Mouse (Mus musculus) heart, embryonic 11.5 days (tissue): ENCODE measurements at regions not wholly inside any gene's neighbourhood (a gene's known extent, or its start where the extent isn't known, plus 50 kb on each side); places are given as distances from the start of the nearest gene placed in this dataset.

Experiments
- ATAC-seq: fragments of 200-750 bp; cut with Nextera tagmentation; replicated peaks from 2 replicates; pipeline ENCODE4 v1.8.0; 2017; ENCODE audit warnings: moderate library complexity; ENCODE audit not compliant: insufficient number of reproducible peaks, low FRiP score, low TSS enrichment
- H3K27ac ChIP-seq: fragments of 300-500 bp; sonication (generic); 2 replicates; pipeline ENCODE4 v1.5.1; 2014; ENCODE audit warnings: mild to moderate bottlenecking, low read depth, low read length
- H3K27me3 ChIP-seq: fragments of 300-500 bp; sonication (generic); 2 replicates; pipeline ENCODE4 v1.6.1; 2014; ENCODE audit warnings: mild to moderate bottlenecking, low read length, mixed read lengths; ENCODE audit not compliant: control insufficient read depth, insufficient read depth
- H3K36me3 ChIP-seq: fragments of 300-500 bp; sonication (generic); 2 replicates; pipeline ENCODE4 v1.6.1; 2014; ENCODE audit warnings: mild to moderate bottlenecking, low read length, moderate library complexity, mixed read lengths; ENCODE audit not compliant: control insufficient read depth, insufficient read depth
- H3K4me1 ChIP-seq: fragments of 300-500 bp; sonication (generic); 2 replicates; pipeline ENCODE4 v1.6.1; 2014; ENCODE audit warnings: low read length; ENCODE audit not compliant: control insufficient read depth, insufficient read depth
- H3K4me2 ChIP-seq: fragments of 300-500 bp; sonication (generic); 2 replicates; pipeline ENCODE4 v1.6.1; 2014; ENCODE audit warnings: mild to moderate bottlenecking, moderate library complexity
- H3K4me3 ChIP-seq: fragments of 300-500 bp; sonication (generic); 2 replicates; pipeline ENCODE4 v1.5.1; 2014; ENCODE audit warnings: low read depth, low read length
- H3K9ac ChIP-seq: fragments of 300-500 bp; sonication (generic); 2 replicates; pipeline ENCODE4 v1.6.1; 2014; ENCODE audit warnings: mild to moderate bottlenecking, low read depth, low read length, moderate library complexity
- H3K9me3 ChIP-seq: fragments of 300-500 bp; sonication (generic); replicated peaks from 2 replicates; pipeline ENCODE4 v1.6.1; 2016; ENCODE audit warnings: low read length; ENCODE audit not compliant: control insufficient read depth
- WGBS: fragments of 180-500 bp; shearing (Covaris S2); extraction: QIAGEN DNeasy Blood & Tissue Kit; methylation state at CpG from one replicate; pipeline ENCODE4 v1.1.7; 2014; ENCODE audit not compliant: insufficient replicate concordance; 5-methylcytosine and 5-hydroxymethylcytosine counted together

DNA sequence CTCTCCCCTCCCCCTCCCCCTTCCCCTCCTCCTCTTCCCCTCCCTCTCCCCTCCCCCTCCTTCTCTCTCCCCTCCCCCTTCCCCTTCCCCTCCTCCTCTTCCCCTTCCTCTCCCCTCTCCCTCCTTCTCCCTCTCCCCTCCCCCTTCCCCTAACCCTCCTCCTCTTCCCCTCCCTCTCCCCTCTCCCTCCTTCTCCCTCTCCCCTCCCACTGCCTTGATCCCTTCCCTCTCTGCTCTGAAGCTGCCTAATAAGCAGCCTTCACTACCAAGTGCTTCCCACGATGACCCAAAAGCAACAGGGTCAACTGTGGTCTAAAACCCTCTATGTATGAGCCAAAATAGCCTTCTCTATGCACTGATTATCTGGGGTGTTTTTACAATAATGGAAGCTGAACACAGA is 96.4 kb upstream of the Noct start:
- no peak for ATAC-seq
- Histone ChIP-seq H3K4me1 (no peaks in the 10 kb centered on the region), H3K9ac (no peak overlapping the region), H3K4me2 (no peak overlapping the region), H3K36me3 (no peaks in the 10 kb centered on the region), H3K4me3 (no peak overlapping the region), H3K9me3 (no peaks in the 10 kb centered on the region), H3K27me3 (no peaks in the 10 kb centered on the region), H3K27ac (no peak overlapping the region)
- 59% methylated on average over 1 of the region's 1 CpGs for WGBS

DNA sequence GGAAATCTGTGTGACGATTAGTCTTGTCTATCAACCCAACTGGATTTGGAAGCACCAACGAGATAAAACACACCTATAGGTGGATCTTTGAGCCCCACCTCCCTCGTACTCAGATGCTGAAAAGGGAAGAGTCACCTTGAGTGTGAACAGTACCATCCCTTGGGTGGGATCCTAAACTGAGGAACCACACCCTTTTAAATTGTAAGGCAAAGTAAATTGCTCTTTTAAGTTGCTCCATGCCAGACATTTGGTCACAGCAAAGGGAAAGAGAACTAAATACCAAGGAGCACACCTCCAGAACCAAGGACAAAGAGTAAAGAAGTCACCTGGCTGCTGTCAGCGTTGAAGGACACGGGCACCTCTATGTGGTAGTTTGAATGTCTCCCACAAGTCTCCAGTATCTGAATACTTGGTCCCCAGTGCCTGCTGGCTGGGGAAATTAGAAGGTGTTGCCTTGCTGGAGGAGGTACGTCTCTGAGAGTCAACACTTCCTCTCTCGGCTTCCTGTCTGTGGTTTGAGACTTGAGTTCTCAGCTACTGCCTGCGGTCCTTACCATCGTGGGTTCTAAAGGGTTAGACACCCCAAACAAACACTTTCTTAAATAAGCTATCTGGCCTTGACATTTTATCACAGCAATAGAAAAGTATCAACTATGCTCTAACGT is 95.6 kb upstream of the Noct start:
- Histone ChIP-seq H3K9ac (no peak overlapping the region), H3K36me3 (no peaks in the 10 kb centered on the region), H3K9me3 (no peaks in the 10 kb centered on the region), H3K27me3 (no peaks in the 10 kb centered on the region), H3K4me1 (no peaks in the 10 kb centered on the region), H3K4me2 (no peak overlapping the region), H3K27ac (no peak overlapping the region), H3K4me3 (no peak overlapping the region)
- no peak for ATAC-seq
- 79% methylated on average over 10 of the region's 10 CpGs for WGBS

DNA sequence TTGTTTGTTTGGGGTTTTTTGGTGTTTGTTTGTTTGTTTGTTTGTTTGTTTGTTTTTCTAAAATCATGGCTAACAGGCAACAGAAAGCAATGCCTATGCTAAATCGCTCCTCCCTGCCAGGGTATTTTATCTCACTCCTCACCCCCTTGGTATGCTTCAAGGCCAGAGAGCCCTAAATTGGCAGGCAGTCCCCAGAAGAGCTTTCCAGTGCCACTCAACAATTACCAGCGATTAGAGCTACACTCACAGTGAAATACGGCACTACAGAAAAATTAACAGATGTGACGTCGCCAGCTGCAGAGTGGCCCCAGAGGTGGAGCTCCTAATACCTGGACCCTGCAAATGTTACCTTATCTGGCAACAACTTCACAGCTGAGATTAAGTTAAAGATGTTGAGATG is 93.5 kb upstream of the Noct start:
- H3K36me3 ChIP-seq, result no peaks in the 10 kb centered on the region
- H3K9me3 ChIP-seq, result no peaks in the 10 kb centered on the region
- H3K9ac ChIP-seq, result no peak overlapping the region
- WGBS, result 81% methylated on average over 5 of the region's 5 CpGs
- no peak overlapping the region for H3K4me3 ChIP-seq
- no peak overlapping the region for H3K4me2 ChIP-seq
- no peaks in the 10 kb centered on the region for H3K4me1 ChIP-seq
- H3K27me3 ChIP-seq, result no peaks in the 10 kb centered on the region
- no peak for ATAC-seq
- H3K27ac ChIP-seq, result no peak overlapping the region

DNA sequence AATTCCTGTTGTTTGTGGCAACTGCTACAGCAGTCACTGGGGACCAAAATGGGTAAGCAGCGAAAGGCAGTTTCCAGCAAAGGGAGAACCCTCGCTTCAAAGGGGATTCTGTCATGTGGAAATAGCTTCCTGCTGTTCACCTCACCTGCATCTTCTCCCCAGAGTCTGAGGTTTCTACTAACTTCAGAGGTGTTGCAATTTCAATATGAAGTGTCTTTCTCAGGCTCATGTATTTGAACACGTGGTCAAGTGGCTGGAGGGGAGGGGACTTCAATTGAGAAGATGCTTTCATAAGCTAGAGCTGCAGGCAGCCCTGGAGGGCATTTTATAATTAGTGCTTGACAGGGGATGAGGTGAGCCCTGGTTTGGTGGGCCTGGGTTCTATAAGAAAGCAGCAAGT is 92.9 kb upstream of the Noct start:
- no peaks in the 10 kb centered on the region for H3K9me3 ChIP-seq
- H3K4me1 ChIP-seq, result no peaks in the 10 kb centered on the region
- no peaks in the 10 kb centered on the region for H3K27me3 ChIP-seq
- no peak overlapping the region for H3K4me3 ChIP-seq
- WGBS, result 77% methylated on average over 3 of the region's 3 CpGs
- H3K4me2 ChIP-seq, result no peak overlapping the region
- no peak overlapping the region for H3K27ac ChIP-seq
- H3K9ac ChIP-seq, result no peak overlapping the region
- no peak for ATAC-seq
- no peaks in the 10 kb centered on the region for H3K36me3 ChIP-seq

DNA sequence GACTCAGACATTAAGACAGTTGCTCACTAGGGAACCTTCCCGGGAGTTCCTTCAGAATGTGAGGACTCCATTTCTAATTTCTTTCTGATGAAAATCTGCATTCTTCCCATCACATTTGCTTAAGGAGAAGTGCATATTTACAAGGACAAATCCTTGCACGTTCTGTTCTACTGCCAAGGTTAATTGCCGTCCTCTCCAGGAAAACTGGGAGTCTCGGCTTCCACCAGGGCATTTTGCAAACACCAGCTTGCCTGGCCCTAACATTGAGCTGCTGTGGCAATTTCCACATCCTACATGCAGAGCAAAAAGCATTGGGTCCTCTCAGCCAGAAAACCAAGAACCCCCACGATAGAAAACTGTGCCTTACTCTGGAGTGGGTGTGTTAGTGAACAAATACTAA is 91.5 kb upstream of the Noct start:
- 81% methylated on average over 5 of the region's 5 CpGs for WGBS
- Histone ChIP-seq H3K9ac (no peak overlapping the region), H3K4me1 (no peaks in the 10 kb centered on the region), H3K27me3 (no peaks in the 10 kb centered on the region), H3K27ac (no peak overlapping the region), H3K4me3 (no peak overlapping the region), H3K9me3 (no peaks in the 10 kb centered on the region), H3K36me3 (no peaks in the 10 kb centered on the region), H3K4me2 (no peak overlapping the region)
- no peak for ATAC-seq

DNA sequence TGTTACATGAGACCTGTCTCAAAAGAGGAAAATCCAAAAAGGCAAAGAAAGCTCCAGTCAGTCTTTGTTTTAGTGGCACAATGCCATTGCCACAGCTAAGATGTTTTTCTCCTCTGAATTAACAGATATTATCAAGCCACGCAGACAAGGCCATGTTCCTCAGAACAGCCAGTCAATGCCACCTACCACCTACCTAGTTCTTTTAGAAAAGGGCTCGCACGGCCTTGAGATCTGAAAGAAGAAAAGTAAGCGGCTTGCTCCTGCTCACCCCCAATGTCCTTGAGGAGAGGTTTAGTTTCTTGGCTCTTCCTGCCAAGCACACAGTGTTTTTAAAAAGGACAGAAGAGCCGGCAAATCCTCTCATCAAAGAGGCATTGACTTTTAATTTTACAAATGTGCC is 88.7 kb upstream of the Noct start:
- H3K27ac ChIP-seq, result no peak overlapping the region
- H3K9ac ChIP-seq, result no peak overlapping the region
- no peaks in the 10 kb centered on the region for H3K4me1 ChIP-seq
- H3K9me3 ChIP-seq, result no peaks in the 10 kb centered on the region
- H3K36me3 ChIP-seq, result no peaks in the 10 kb centered on the region
- no peak overlapping the region for H3K4me2 ChIP-seq
- no peaks in the 10 kb centered on the region for H3K27me3 ChIP-seq
- no peak for ATAC-seq
- 69% methylated on average over 5 of the region's 5 CpGs for WGBS
- no peak overlapping the region for H3K4me3 ChIP-seq

DNA sequence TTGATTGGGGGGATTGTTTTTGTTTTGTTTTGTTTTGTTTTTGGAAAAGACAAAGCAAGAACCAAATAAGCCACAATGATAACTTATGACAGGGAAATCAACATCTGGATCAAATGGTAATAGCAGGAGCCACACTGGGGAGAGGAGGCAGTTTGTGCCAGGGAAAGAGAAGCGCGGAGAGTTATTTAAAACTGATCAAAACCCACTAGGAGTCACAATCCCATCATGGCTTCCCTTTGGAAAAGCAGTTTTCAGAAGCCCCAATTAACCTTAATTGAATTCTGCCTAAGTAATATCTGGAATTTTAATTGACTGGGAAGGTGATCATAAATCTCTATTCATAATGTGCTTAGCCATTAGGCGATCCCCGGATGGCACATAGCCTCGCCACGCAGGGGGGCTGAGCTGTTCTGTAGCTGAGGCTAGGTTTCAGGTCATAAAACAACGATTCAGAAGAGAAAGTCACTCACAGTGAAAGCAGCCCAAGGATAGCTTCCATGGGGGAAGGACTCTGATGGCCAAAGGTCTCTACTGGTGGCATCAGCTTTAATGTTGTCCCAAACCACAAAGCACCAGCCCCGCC is 86.4 kb upstream of the Noct start:
- H3K9me3 ChIP-seq, result no peaks in the 10 kb centered on the region
- no peak overlapping the region for H3K4me2 ChIP-seq
- no peak for ATAC-seq
- no peaks in the 10 kb centered on the region for H3K36me3 ChIP-seq
- H3K27ac ChIP-seq, result no peak overlapping the region
- 86% methylated on average over 8 of the region's 8 CpGs for WGBS
- no peak overlapping the region for H3K9ac ChIP-seq
- H3K27me3 ChIP-seq, result no peaks in the 10 kb centered on the region
- no peak overlapping the region for H3K4me3 ChIP-seq
- H3K4me1 ChIP-seq, result no peaks in the 10 kb centered on the region

DNA sequence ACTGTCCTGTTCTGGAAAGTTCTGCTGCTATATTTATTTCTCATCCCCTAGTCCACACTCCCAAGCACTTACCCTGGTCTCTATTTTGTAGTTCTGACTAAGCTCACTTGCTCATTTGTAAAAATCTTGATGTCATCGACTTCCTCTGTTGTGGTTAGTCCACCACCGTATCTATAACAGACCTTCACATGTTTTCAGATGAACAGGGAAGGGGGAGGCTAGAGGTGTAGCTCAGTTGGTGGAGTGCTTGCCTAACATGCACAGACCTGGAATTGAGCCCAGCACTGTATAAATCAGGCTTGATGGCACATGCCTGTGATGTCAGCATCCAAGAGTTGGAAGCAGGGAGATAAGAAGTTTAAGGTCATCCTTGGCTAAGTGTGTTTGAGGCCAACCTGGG is 78.3 kb upstream of the Noct start:
- ATAC-seq, result no peak
- no peak overlapping the region for H3K4me3 ChIP-seq
- no peaks in the 10 kb centered on the region for H3K9me3 ChIP-seq
- H3K4me2 ChIP-seq, result no peak overlapping the region
- no peaks in the 10 kb centered on the region for H3K4me1 ChIP-seq
- WGBS, result 85% methylated on average over 2 of the region's 2 CpGs
- H3K27me3 ChIP-seq, result no peaks in the 10 kb centered on the region
- no peak overlapping the region for H3K27ac ChIP-seq
- no peak overlapping the region for H3K9ac ChIP-seq
- H3K36me3 ChIP-seq, result no peaks in the 10 kb centered on the region

DNA sequence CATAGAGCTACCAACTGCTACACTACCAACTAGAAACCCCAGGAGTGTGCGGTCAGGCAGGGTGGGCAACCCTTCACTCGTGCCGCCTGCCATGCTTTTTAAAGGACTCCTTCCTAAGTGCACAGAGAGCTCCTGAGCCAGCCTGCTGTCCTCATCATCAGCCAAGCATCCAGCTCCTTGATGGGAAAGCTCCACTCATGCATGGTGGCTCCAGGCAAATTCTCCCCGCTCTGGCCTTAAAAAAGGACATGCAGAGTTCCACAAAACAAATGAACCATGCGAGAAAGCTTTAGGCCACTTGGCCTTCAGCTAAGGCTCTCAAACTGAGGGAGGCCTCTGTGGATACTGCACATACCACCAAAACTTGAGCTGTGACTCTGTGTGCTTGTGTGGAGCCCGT is 74.2 kb upstream of the Noct start:
- no peaks in the 10 kb centered on the region for H3K36me3 ChIP-seq
- no peak overlapping the region for H3K9ac ChIP-seq
- H3K9me3 ChIP-seq, result no peaks in the 10 kb centered on the region
- H3K4me1 ChIP-seq, result no peaks in the 10 kb centered on the region
- 82% methylated on average over 6 of the region's 6 CpGs for WGBS
- no peak overlapping the region for H3K4me3 ChIP-seq
- H3K27me3 ChIP-seq, result no peaks in the 10 kb centered on the region
- ATAC-seq, result no peak
- H3K4me2 ChIP-seq, result no peak overlapping the region
- no peak overlapping the region for H3K27ac ChIP-seq
